Mouse (Mus musculus): ENCODE results near the gene Hacd2.

Hacd2 gene

DNA sequence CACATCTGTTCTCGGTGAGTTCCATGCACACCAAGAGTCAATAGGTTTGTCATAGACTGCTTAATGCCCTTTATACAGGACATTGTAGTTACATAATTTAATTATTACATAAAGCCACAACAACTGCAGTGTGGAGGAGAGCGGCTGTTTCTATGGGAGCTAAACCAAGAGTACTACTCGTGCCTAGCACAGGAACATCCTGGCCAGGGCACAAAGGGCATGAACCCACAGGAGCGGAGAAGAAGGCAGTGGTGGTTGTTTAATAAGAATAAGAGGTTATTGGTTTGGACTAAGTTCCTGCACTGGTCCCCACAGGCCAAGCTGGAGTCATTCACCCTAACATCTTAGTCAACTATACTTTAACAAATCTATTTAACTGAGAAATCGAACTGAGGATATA is 16.0 kb upstream of the Hacd2 start:
- in situ Hi-C loops (cut with MboI, MseI): no loop called here

GRCm38 (mm10) chr16:35007361-35007760 is 14.9 kb upstream of the Hacd2 start:
- in situ Hi-C loops (cut with MboI, MseI): no loop called here

DNA sequence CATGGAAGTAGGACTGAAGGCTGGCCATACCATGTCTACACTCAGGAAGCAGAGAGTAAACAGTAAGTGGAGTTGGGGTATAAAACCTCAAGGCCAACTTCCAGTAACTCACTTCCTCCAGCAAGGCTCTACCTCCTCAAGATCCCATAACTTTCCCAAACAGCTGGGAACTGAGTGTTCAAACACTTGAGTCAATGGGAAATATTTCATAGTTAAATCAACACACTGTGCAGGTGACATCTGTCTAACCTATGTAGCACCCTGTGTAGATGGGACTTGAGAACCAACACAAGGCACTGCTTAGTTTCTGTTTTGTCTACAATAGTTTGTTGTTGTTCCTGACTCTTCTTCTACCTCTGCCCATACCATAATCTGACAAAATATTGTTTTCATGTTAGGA is 13.8 kb upstream of the Hacd2 start:
- in situ Hi-C loops (cut with MboI, MseI): no loop called here

GRCm38 (mm10) chr16:35013501-35013900 is 8.7 kb upstream of the Hacd2 start:
- in situ Hi-C loops (cut with MboI, MseI): no loop called here

GRCm38 (mm10) chr16:35016491-35016890 is 5.7 kb upstream of the Hacd2 start:
- in situ Hi-C loops (cut with MboI, MseI): no loop called here

DNA sequence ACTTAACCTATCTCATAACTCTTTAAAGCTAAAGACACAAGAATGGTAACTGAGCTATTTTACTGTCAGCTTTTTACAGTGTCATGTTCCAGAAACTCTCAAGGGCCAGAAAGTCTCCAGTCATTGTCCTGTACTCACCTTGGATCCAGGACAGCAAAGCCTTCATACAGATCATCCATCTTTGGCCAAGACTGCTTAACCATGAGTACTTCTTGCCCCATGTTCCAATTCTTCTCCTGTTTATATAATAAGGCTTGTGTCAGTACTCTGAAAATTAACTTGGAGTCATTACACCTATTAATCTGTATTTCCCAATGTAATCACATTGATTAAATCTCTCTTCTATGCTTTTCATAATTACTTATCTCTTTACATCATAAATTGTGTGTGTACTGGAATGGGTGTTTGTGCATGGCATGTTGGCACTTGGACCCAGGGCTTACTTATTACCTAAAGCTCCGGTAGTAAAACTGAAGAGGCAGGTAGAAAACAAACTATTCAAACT is 3.7 kb upstream of the Hacd2 start:
- in situ Hi-C loops (cut with MboI, MseI): no loop called here

DNA sequence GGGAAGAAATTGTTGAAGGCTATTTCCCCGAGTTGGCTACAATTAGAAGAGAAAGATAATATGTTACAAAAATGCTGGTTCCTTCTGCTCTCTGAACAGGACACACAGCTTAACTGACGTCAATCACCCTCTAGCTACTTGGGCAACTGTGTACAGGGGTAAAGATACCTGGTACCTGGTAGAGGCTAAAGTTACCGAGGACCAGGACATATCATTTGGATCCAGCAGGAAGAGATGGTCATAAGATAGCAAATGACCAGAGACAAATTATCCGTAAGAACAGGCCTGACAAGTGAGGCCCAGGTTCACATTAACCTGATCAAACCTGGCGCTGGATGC is 356 bp upstream of the Hacd2 start:
- in situ Hi-C loops (cut with MboI, MseI): no loop called here

- in situ Hi-C loops (cut with MboI, MseI): no loop called here
Observed at GRCm38 (mm10) chr16:35023138-35023735, 1.0 kb downstream of the Hacd2 start.

GRCm38 (mm10) chr16:35024300-35024699 is 2.1 kb downstream of the Hacd2 start:
- in situ Hi-C loops (cut with MboI, MseI): no loop called here

DNA sequence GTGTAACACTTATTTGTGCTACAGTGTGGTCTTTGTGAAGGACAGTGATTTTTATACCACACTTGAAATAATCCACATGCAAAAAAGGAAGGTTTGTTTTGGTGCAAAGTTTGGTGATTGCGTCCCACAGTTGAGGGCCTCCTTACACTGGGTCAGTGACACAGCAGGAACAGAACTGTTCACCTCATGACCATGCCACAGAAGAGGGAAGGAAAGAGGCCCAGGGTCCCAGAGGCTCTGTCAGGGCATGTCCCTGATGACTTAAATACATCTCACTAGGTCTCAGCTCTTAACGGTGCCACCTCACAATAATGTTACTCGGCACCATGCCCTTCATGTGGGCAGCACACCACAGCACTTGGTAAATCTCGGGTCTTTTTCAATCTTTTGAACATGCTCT is 3.1 kb downstream of the Hacd2 start:
- in situ Hi-C loops (cut with MboI, MseI): no loop called here

GRCm38 (mm10) chr16:35033241-35033640 is 11.0 kb downstream of the Hacd2 start:
- in situ Hi-C loops (cut with MboI, MseI): no loop called here

DNA sequence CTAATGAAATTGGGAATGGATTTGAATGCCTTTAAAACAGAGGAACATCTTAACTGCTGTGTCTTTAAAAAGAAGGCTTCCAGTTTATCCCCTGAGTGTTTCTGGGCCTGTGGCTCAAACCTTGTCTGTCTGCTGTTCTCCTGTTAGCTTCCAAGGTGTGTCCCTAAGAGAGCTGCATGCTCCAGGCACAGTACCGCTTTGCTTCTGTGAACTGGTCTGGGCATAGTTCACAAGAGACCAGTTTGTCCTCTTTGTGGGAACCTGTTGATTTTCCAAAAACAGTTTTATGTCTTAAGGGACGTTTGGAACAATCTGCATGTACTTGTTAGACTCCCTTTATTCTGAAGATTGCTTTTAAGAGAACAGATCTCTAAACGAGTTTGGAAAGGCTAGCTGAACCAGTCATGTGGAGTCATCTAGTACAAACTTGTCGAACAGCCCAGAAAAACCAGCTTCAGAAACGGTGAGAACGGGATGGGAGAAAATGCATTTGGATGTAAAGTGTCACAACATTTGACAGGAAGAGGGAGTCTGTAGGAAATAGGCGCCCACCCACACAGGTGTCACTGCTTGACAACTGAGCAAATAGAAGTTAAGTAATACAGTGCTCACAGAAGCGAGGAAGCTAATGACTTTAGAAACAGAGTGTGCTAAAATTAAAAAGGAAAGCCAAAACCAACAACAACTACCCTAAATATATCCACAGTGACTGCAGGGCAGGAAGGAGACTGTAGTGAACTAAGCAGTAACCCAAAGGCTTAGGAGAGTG is 11.8 kb downstream of the Hacd2 start:
- in situ Hi-C loops (cut with MboI, MseI): no loop called here

- in situ Hi-C loops (cut with MboI, MseI): no loop called here
Observed at GRCm38 (mm10) chr16:35034971-35035370, 12.7 kb downstream of the Hacd2 start.

GRCm38 (mm10) chr16:35036754-35037153 is 14.5 kb downstream of the Hacd2 start:
- in situ Hi-C loops (cut with MboI, MseI): no loop called here

GRCm38 (mm10) chr16:35038343-35039057 is 16.3 kb downstream of the Hacd2 start:
- in situ Hi-C loops (cut with MboI, MseI): no loop called here

DNA sequence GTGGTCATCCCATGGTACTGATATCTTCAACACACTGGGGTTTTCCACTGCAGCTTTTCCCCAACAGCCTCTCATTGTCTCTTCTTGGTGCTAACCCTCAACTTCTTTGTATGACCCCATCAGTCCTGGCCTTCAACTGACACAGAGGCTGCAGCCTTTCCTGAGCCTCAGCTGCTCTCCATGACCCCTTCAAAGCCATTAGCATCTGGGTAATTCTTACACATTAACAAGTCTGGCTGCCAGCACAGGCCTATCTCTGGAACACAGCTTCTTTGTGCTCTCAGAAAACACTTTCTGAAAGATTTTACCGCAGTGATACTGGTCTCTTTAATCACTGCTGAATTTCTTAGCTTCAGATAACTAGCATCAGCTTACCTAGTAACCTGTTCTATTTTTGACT is 17.9 kb downstream of the Hacd2 start:
- in situ Hi-C loops (cut with MboI, MseI): no loop called here

GRCm38 (mm10) chr16:35041001-35041400 is 18.8 kb downstream of the Hacd2 start:
- in situ Hi-C loops (cut with MboI, MseI): no loop called here

- in situ Hi-C loops (cut with MboI, MseI): no loop called here
Observed at GRCm38 (mm10) chr16:35046081-35046775, 24.0 kb downstream of the Hacd2 start.

DNA sequence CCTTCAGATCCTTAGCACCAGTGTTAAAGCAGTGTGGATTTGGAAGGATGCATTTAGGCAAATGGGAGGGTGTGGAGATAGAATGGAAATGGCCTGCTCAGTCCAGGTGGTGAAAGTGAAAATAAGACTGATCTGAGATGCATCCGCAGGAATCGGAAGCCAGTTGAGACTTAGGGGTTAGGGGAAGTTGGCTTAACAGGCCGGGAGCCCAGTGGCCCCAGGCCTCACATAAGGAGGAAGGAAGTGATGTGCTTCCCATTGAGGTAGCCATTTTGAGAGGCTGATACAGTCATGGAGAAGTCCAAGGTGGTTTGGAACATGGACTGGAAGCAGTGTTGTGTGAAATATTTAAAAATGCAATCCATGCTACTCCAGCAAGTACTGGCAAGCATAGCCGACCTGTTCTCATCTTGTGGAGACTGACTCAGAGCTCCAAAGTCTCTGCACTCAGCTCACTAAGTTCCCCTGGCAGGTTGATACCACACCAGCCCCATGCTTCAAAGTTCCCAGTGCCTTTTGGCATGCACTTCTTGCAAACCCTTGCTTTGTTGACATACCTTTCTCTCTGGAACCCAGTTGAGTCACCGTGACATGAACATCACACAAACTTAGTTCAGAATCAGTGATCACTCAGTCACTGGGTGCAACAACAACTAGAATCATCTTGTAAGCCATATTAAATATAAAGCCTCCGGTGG is 25.2 kb downstream of the Hacd2 start:
- in situ Hi-C loops (cut with MboI, MseI): no loop called here

- in situ Hi-C loops (cut with MboI, MseI): no loop called here
Observed at GRCm38 (mm10) chr16:35051066-35051465, 28.8 kb downstream of the Hacd2 start.

DNA sequence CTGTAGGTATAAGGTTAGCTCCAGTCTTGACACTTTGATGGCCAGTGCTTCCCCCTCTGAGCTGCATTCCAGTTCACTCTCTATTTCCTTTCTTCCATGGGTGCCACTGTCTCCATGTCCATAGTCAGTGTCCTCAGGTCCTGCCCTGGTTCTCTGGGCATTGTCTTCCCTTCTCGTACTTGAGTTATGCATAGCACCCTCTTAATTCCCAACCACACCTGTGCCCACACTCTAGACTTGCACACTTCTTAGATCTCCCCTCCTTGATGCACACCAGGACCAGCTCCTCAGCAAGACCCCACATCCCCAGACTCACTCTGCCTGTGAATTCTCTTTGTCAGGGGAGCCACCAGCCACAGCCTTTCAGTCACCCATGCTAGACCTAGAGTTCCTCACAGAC is 30.0 kb downstream of the Hacd2 start:
- in situ Hi-C loops (cut with MboI, MseI): no loop called here

Measured in regulatory T cell (primary cell).